Mouse (Mus musculus) cerebellum, adult 2 months (tissue): Measurements from ENCODE around the gene Usp47.

Experiments used
- CTCF ChIP-seq: fragments of 200-500 bp; IDR thresholded peaks from 2 replicates; pipeline ENCODE4 v1.5.1; 2011; ENCODE audit warnings: low read depth, mild to moderate bottlenecking, control low read depth, low read length, moderate library complexity, borderline replicate concordance; ENCODE audit not compliant: insufficient read depth
- POLR2A ChIP-seq: fragments of 200-500 bp; IDR thresholded peaks from 2 replicates; pipeline ENCODE4 v1.6.1; 2011; ENCODE audit warnings: low read length, control low read depth, borderline replicate concordance; ENCODE audit not compliant: insufficient read depth

GRCm38 (mm10) chr7:111985266-111985665, 38.0 kb upstream of the Usp47 start:
- TF ChIP-seq CTCF (no peak), POLR2A (no peak)
